Mouse (Mus musculus): ENCODE data around the gene Tedc1.
A peak's percentile ranks its signal among the peaks of the same experiment; 100 is the strongest.

Tedc1 gene

GRCm38 (mm10) chr12:113155887-113156539 is at the start of gene Tedc1:
Gene Tedc1, plus strand, starts transcription at chr12:113156421.
- peak; percentile 99 for DNase-seq (ENCODE audit: low read depth)

- no peak for DNase-seq (ENCODE audit: low read depth)
Observed at GRCm38 (mm10) chr12:113107431-113108124, 48.6 kb upstream of the Tedc1 start.

GRCm38 (mm10) chr12:113108528-113109283 is 47.5 kb upstream of the Tedc1 start:
- no peak for DNase-seq (ENCODE audit: low read depth)

- no peak for DNase-seq (ENCODE audit: low read depth)
Observed at GRCm38 (mm10) chr12:113109801-113110200, 46.4 kb upstream of the Tedc1 start.

- no peak for DNase-seq (ENCODE audit: low read depth)
Observed at GRCm38 (mm10) chr12:113114141-113114540, 42.1 kb upstream of the Tedc1 start.

- DNase-seq (ENCODE audit: low read depth), result no peak
Observed at GRCm38 (mm10) chr12:113114856-113115538, 41.2 kb upstream of the Tedc1 start.

GRCm38 (mm10) chr12:113119516-113120410 is 36.5 kb upstream of the Tedc1 start:
- DNase-seq (ENCODE audit: low read depth), result peak; percentile 89

- DNase-seq (ENCODE audit: low read depth), result no peak
Observed at GRCm38 (mm10) chr12:113124726-113125125, 31.5 kb upstream of the Tedc1 start.

GRCm38 (mm10) chr12:113130732-113131131 is 25.5 kb upstream of the Tedc1 start:
- DNase-seq (ENCODE audit: low read depth), result no peak

- DNase-seq (ENCODE audit: low read depth), result no peak
Observed at GRCm38 (mm10) chr12:113131601-113132000, 24.6 kb upstream of the Tedc1 start.

- DNase-seq (ENCODE audit: low read depth), result peak; percentile 65
Observed at GRCm38 (mm10) chr12:113132567-113132966, 23.7 kb upstream of the Tedc1 start.

- no peak for DNase-seq (ENCODE audit: low read depth)
Observed at GRCm38 (mm10) chr12:113133260-113133659, 23.0 kb upstream of the Tedc1 start.

- no peak for DNase-seq (ENCODE audit: low read depth)
Observed at GRCm38 (mm10) chr12:113133861-113134403, 22.3 kb upstream of the Tedc1 start.

GRCm38 (mm10) chr12:113134502-113134901 is 21.7 kb upstream of the Tedc1 start:
- DNase-seq (ENCODE audit: low read depth), result no peak

GRCm38 (mm10) chr12:113135401-113135800 is 20.8 kb upstream of the Tedc1 start:
- DNase-seq (ENCODE audit: low read depth), result no peak

- DNase-seq (ENCODE audit: low read depth), result no peak
Observed at GRCm38 (mm10) chr12:113136492-113137020, 19.7 kb upstream of the Tedc1 start.

GRCm38 (mm10) chr12:113137260-113138213 is 18.7 kb upstream of the Tedc1 start:
- DNase-seq (ENCODE audit: low read depth), result no peak

- no peak for DNase-seq (ENCODE audit: low read depth)
Observed at GRCm38 (mm10) chr12:113138291-113138690, 17.9 kb upstream of the Tedc1 start.
